Mouse (Mus musculus): ENCODE measurements around the gene Psmc3.
A peak's percentile ranks its signal among the peaks of the same experiment; 100 is the strongest.

The Psmc3 gene

GRCm38 (mm10) chr2:91113334-91113733, 59.5 kb downstream of the Psmc3 start:
- no peak for DNase-seq (ENCODE audit: low spot score)

DNA sequence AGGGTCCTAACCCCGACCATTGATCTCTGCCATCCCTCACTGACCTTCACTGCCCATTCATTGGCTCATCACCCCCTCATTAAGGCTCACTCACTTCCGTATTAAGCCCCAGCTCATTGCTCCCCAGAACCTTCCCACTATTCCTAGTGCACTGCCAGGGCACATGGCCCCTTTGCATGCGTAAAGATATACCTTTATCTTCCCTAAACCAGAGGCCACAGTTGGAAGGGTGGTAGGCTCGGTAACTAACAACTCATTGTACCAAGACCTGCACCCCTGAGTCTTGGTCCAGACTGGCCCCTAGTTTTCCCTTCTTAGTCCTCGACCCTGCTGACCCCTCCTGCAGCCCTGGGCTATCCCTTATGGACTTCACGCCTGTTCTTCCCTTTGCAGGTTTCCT, 60.0 kb downstream of the Psmc3 start:
- DNase-seq (ENCODE audit: low spot score), result no peak

- peak; percentile 94 for DNase-seq (ENCODE audit: low spot score)
Observed at GRCm38 (mm10) chr2:91114781-91115577, 61.2 kb downstream of the Psmc3 start.

GRCm38 (mm10) chr2:91115578-91115970, 61.8 kb downstream of the Psmc3 start:
- DNase-seq (ENCODE audit: low spot score), result no peak
